8 mouse cellular contexts compared by ENCODE assay signal in genomic region chr11:68852932-68853409, GRCm38 (mm10). TPM values are rescaled to one million over a fixed set of nuclear protein-coding genes. Genes with fewer than 3 reads are reported as not detected.
DNase-seq lines count a peak whose midpoint lies in the region; ATAC-seq and TF ChIP-seq lines count a peak whose summit lies in the region.

No protein-coding gene starts in this region.

- TF ChIP-seq POLR2A in ES-Bruce4 (IDR thresholded peaks at IDR 0.05; ENCODE audit: insufficient read depth, low read length), result peak; percentile 58
- peak; percentile 93 for TF ChIP-seq POLR2A in lung, adult 2 months (IDR thresholded peaks at IDR 0.05; ENCODE audit: borderline replicate concordance, extremely low read depth, low read depth, low read length)

- H3K36me3 ChIP-seq in ES-Bruce4 (ENCODE audit: control insufficient read depth, insufficient read depth, low read length, poor library complexity, severe bottlenecking), result no peaks in the 10 kb centered on the region
- H3K36me3 ChIP-seq in forebrain, embryonic 14.5 days (ENCODE audit: control insufficient read depth, insufficient read depth, low read length), result no peaks in the 10 kb centered on the region

- peak; percentile 98 for ATAC-seq in cerebellum, adult (ENCODE audit: insufficient number of reproducible peaks, low FRiP score, low TSS enrichment)
- peak; percentile 100 for ATAC-seq in forebrain, embryonic 14.5 days
- ATAC-seq in neutrophil, adult 5-6 weeks (ENCODE audit: extremely low read depth, insufficient number of reproducible peaks, low FRiP score, poor library complexity, severe bottlenecking), result peak; percentile 94

- intact Hi-C loops in heart, postnatal 25 days (cut with DNase I), result no loop called here

- peak overlapping the region; percentile 80 for H3K4me2 ChIP-seq in forebrain, embryonic 14.5 days (ENCODE audit: low read length)

- no peak for TF ChIP-seq CTCF in ES-Bruce4 (IDR thresholded peaks at IDR 0.05; ENCODE audit: low read depth, low read length)
- no peak for TF ChIP-seq CTCF in lung, adult 2 months (IDR thresholded peaks at IDR 0.05; ENCODE audit: insufficient read depth, low read length)

- no peaks in the 10 kb centered on the region for H3K4me1 ChIP-seq in ES-Bruce4 (ENCODE audit: control insufficient read depth, insufficient read depth, low read length)
- H3K4me1 ChIP-seq in forebrain, embryonic 14.5 days (ENCODE audit: control insufficient read depth, insufficient read depth, low read length), result peaks cover 16% of the 10 kb centered on the region
- H3K4me1 ChIP-seq in lung, adult 2 months (ENCODE audit: control insufficient read depth, insufficient read depth, low read length), result peaks cover 15% of the 10 kb centered on the region

- DNase-seq in forebrain, embryonic 14.5 days (ENCODE audit: low spot score), result peak; percentile 99
- peak; percentile 100 for DNase-seq in heart, postnatal 25 days (ENCODE audit: low spot score)
- peak; percentile 100 for DNase-seq in layer of hippocampus, adult 18-20 months (ENCODE audit: low spot score in 2 of 2)
- DNase-seq in lung, adult 2 months, result peak; percentile 100
- DNase-seq in thymus, adult 18-20 months, result peak; percentile 100

- peak overlapping the region; percentile 88 for H3K9ac ChIP-seq in ES-Bruce4 (ENCODE audit: low read depth, poor library complexity, severe bottlenecking)
- peak overlapping the region; percentile 82 for H3K9ac ChIP-seq in forebrain, embryonic 14.5 days (ENCODE audit: low read length)

- peak overlapping the region; percentile 25; the same call in 1 of the 2 replicates for H3K27ac ChIP-seq in ES-Bruce4 (ENCODE audit: insufficient read depth, low read length)
- peak overlapping the region; percentile 93 for H3K27ac ChIP-seq in forebrain, embryonic 14.5 days (ENCODE audit: low read depth, low read length)

- H3K4me3 ChIP-seq in ES-Bruce4 (ENCODE audit: low read depth, low read length), result peak overlapping the region; percentile 78
- peak overlapping the region; percentile 91 for H3K4me3 ChIP-seq in forebrain, embryonic 14.5 days (ENCODE audit: low read depth, low read length)
- peak overlapping the region; percentile 87 for H3K4me3 ChIP-seq in lung, adult 2 months (replicated peaks; ENCODE audit: extremely low read depth, low read depth, low read length)

- under 1% methylated on average over 42 of the region's 42 CpGs for WGBS in forebrain, embryonic 14.5 days
- WGBS in lung, adult 2 months, result under 1% methylated on average over 42 of the region's 42 CpGs

- H3K9me3 ChIP-seq in ES-Bruce4 (replicated peaks; ENCODE audit: control insufficient read depth, insufficient read depth, low read length, poor library complexity, severe bottlenecking), result no peaks in the 10 kb centered on the region
- no peaks in the 10 kb centered on the region for H3K9me3 ChIP-seq in forebrain, embryonic 14.5 days (replicated peaks; ENCODE audit: control insufficient read depth, low read length)

- TF ChIP-seq EP300 in ES-Bruce4 (IDR thresholded peaks at IDR 0.05; ENCODE audit: insufficient read depth, low read depth, low read length), result 0 out of 2 replicates have a peak, but pooled peaks have one; percentile 22

- H3K27me3 ChIP-seq in ES-Bruce4 (ENCODE audit: control insufficient read depth, insufficient read depth, low read length, poor library complexity, severe bottlenecking), result no peaks in the 10 kb centered on the region
- H3K27me3 ChIP-seq in forebrain, embryonic 14.5 days (replicated peaks; ENCODE audit: control insufficient read depth, insufficient read depth, low read length), result no peaks in the 10 kb centered on the region

RNA-seq across cellular contexts. Expression of gene Ndel1, which starts 18.7 kb away (rescaled TPM):
- 59.3 and 71.7 TPM in 2 replicates for polyA plus RNA-seq in ES-Bruce4 (2011; ENCODE audit: insufficient read depth, insufficient read length, low read depth, missing spikeins)
- 70.0 and 80.2 TPM in 2 replicates for polyA plus RNA-seq in forebrain, embryonic 14.5 days (2014; fragmentation: Nextera tagmentation; extraction: Ambion mirVana)
- total RNA-seq in heart, postnatal 25 days (2021), result 10 to 100 TPM; 56.0 to 60.9 TPM
- total RNA-seq in layer of hippocampus, adult 18-20 months (2021), result 10 to 100 TPM; 95.9 to 98.2 TPM
- 74.3 and 75.3 TPM in 2 replicates for polyA plus RNA-seq in lung, adult 2 months (2012; rRNA removed)
- total RNA-seq in neutrophil, adult 5-6 weeks (2017), result 179 and 227 TPM in 2 replicates

RNA-seq across cellular contexts. Expression of gene Rnf222, which starts 35.4 kb away (rescaled TPM):
- polyA plus RNA-seq in ES-Bruce4 (2011; ENCODE audit: insufficient read depth, insufficient read length, low read depth, missing spikeins), result not detected in 2 replicates
- polyA plus RNA-seq in forebrain, embryonic 14.5 days (2014; fragmentation: Nextera tagmentation; extraction: Ambion mirVana), result not detected in 2 replicates
- under 1 TPM in 1 of 2 experiments, not detected in 1; 0.08 TPM for total RNA-seq in heart, postnatal 25 days (2021)
- not detected for total RNA-seq in layer of hippocampus, adult 18-20 months (2021)
- 0.14 and 1.4 TPM in 2 replicates for polyA plus RNA-seq in lung, adult 2 months (2012; rRNA removed)
- not detected in 2 replicates for total RNA-seq in neutrophil, adult 5-6 weeks (2017)

RNA-seq across cellular contexts. Expression of gene Rpl26, which starts 48.4 kb away (rescaled TPM):
- polyA plus RNA-seq in ES-Bruce4 (2011; ENCODE audit: insufficient read depth, insufficient read length, low read depth, missing spikeins), result 4,511 and 5,371 TPM in 2 replicates
- 673 and 871 TPM in 2 replicates for polyA plus RNA-seq in forebrain, embryonic 14.5 days (2014; fragmentation: Nextera tagmentation; extraction: Ambion mirVana)
- total RNA-seq in heart, postnatal 25 days (2021), result 100 to 1,000 TPM; 612 to 679 TPM
- 100 to 1,000 TPM; 802 to 835 TPM for total RNA-seq in layer of hippocampus, adult 18-20 months (2021)
- 469 and 674 TPM in 2 replicates for polyA plus RNA-seq in lung, adult 2 months (2012; rRNA removed)
- total RNA-seq in neutrophil, adult 5-6 weeks (2017), result 2,315 and 2,386 TPM in 2 replicates

Comparison
In these comparisons a context has a peak if more than half of its experiments do, and no peak if none do; other contexts are left out.
1. Peak in every context shown above with its lines: DNase-seq, ATAC-seq, H3K4me3 ChIP-seq and H3K27ac ChIP-seq.